Mouse (Mus musculus) forebrain, postnatal 0 days (tissue): Measurements from ENCODE around the gene Evl. TPM values are rescaled to one million over a fixed set of nuclear protein-coding genes. Genes with fewer than 3 reads are reported as not detected.

Experiments used
- ATAC-seq: fragments of 200-750 bp; cut with Nextera tagmentation; 2 replicates; pipeline ENCODE4 v1.8.0; 2017; ENCODE audit warnings: mild to moderate bottlenecking, moderate library complexity
- DNase-seq: peaks from one replicate; pipeline ENCODE4 v3.0.0-alpha.2; 2015
- H3K27ac ChIP-seq: fragments of 300-500 bp; sonication (generic); 2 replicates; pipeline ENCODE4 v1.5.1; 2014; ENCODE audit warnings: low read depth, mild to moderate bottlenecking, antibody characterized with exemption, low read length, moderate library complexity, mixed read lengths
- H3K27me3 ChIP-seq: fragments of 300-500 bp; sonication (generic); 2 replicates; pipeline ENCODE4 v1.6.1; 2014; ENCODE audit warnings: mild to moderate bottlenecking, low read length, mixed read lengths; ENCODE audit not compliant: insufficient read depth
- H3K36me3 ChIP-seq: fragments of 300-500 bp; sonication (generic); 2 replicates; pipeline ENCODE4 v1.6.1; 2014; ENCODE audit warnings: mild to moderate bottlenecking, moderate library complexity; ENCODE audit not compliant: insufficient read depth
- H3K4me1 ChIP-seq: fragments of 300-500 bp; sonication (generic); 2 replicates; pipeline ENCODE4 v1.6.1; 2014; ENCODE audit warnings: antibody characterized with exemption; ENCODE audit not compliant: insufficient read depth
- H3K4me2 ChIP-seq: fragments of 300-500 bp; sonication (generic); 2 replicates; pipeline ENCODE4 v1.6.1; 2014; ENCODE audit warnings: low read depth, mild to moderate bottlenecking, moderate library complexity
- H3K4me3 ChIP-seq: fragments of 300-500 bp; sonication (generic); 2 replicates; pipeline ENCODE4 v1.5.1; 2014; ENCODE audit warnings: low read depth, low read length, mixed read lengths
- H3K9ac ChIP-seq: fragments of 300-500 bp; sonication (generic); 2 replicates; pipeline ENCODE4 v1.6.1; 2014; ENCODE audit warnings: mild to moderate bottlenecking
- H3K9me3 ChIP-seq: fragments of 300-500 bp; sonication (generic); 2 replicates; pipeline ENCODE4 v1.6.1; 2016; ENCODE audit warnings: low read length
- CTCF ChIP-seq: sonication (generic); IDR thresholded peaks from 2 replicates; pipeline ENCODE4 v1.5.1; 2016; ENCODE audit warnings: antibody characterized with exemption, control low read depth, low read depth
- WGBS: fragments of 180-500 bp; shearing (Covaris S2); extraction: QIAGEN DNeasy Blood & Tissue Kit; methylation state at CpG from one replicate; pipeline ENCODE4 v1.1.7; 2014; 5-methylcytosine and 5-hydroxymethylcytosine counted together
- polyA plus RNA-seq: library from polyadenylated mRNA; unstranded; fragments of >200 nt; fragmentation: Nextera tagmentation; extraction: Ambion mirVana; gene quantifications from 2 replicates; pipeline ENCODE4 v1.2.1, GENCODE M21; 2015
- total RNA-seq: library from RNA; depleted of rRNA; stranded (reverse); fragments of >200 nt; gene quantifications from 2 replicates; pipeline ENCODE4 v1.2.3, GENCODE M21; 2014

The Evl gene
- total and polyA plus RNA-seq, 2 experiments from 2014 or later, result 183 to 260 TPM

DNA sequence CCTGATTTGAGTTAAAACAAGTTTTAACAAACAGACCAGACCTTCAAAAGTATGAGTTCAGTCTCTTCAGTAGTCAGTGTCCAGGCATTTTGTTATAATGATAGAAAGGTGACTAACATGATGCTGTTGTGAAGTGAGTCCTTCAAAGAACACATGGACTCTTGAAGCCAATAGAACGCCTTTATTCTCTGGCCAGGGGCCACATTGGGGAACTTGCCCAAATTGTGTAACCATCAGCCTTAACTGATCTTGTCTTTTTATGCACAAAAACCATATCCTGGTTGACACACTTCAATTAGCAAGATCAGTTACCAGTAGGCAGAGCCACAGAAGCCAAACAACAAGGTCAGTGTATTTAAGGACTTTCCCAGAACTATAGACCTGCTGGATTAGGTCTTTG is 75.0 kb downstream of the Evl start:
- ATAC-seq (no peak), DNase-seq (no peak)
- H3K4me3 ChIP-seq, result no peak overlapping the region
- TF ChIP-seq CTCF, result no peak
- H3K4me1 ChIP-seq, result 0 out of 2 replicates have a peak, but pooled peaks cover 6% of the 10 kb centered on the region
- H3K36me3 ChIP-seq, result no peaks in the 10 kb centered on the region
- H3K27me3 ChIP-seq, result no peaks in the 10 kb centered on the region
- H3K9ac ChIP-seq, result no peak overlapping the region
- 97% methylated on average over 1 of the region's 1 CpGs for WGBS
- H3K9me3 ChIP-seq, result no peaks in the 10 kb centered on the region
- H3K27ac ChIP-seq, result no peak overlapping the region
- H3K4me2 ChIP-seq, result no peak overlapping the region

DNA sequence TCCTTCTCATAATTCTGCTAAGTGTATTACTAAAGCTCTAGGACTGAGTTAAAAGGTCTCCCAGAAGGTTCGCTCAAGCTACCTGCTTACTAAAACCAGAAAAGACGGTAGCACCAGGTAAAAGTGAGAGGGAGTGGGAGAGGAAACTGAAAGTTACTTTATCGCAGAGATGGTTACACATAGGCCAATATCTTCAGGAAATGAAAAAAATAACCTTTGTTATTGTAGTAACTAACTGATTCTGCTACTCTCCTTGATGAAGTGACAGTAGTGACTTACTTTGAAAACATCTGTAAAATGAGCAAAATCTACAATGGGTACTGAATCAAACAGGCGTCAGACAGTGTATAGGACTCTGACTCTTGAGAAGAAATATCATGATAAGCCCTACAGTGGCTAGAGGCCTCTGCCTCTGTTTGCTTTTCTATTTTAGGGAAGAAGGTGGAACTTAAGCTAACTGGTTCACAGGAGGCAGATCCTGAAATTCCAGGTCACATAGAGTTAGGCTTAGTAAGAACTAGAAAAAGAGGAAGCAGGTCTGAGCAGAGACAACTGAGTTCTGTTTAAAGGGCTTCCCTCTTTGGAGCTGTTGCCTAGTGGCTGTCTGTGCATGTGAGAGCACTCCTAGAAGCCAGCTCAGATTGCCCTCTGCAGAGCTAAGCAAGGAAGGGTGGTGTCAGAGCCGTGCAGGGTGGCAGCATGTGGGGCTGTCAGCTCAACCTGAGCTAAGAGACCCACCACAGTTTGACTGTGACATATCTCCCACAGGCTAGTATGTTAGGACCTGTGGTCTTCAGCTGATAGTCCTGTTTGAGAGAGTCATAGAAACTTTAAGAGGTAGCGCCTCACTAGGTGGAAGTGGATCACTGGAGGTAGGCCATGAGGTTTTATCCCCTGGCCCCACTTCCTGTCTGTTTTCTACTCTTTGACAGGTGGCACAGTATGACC is 76.5 kb downstream of the Evl start:
- DNase-seq, result no peak

DNA sequence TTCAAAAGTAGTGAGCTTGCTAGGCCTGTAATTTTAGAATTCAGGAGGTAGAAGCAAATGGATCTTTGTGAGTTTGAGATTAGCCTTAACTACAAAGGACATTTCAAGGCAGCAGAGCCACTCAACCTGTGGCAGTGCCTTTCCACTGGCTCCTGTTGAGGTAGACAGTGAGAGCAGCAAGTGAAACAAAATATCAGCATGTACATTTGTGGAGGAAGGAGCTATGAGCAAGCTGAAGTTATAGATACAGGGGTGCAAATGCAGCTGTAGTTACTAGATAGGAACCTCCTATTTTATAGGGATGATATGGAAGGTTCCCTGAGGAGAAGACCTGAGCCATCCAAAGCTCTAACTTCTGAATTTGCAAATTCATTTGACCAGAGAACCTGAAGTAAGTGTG is 78.0 kb downstream of the Evl start:
- Histone ChIP-seq H3K27ac (no peak overlapping the region), H3K4me1 (no peaks in the 10 kb centered on the region), H3K4me3 (no peak overlapping the region), H3K27me3 (no peaks in the 10 kb centered on the region), H3K4me2 (no peak overlapping the region), H3K36me3 (no peaks in the 10 kb centered on the region), H3K9ac (no peak overlapping the region), H3K9me3 (no peaks in the 10 kb centered on the region)
- no peak for ATAC-seq
- no peak for TF ChIP-seq CTCF
- DNase-seq, result no peak

More for the DNA sequence above, 76.5 kb downstream of the Evl start:
- H3K4me1 ChIP-seq, result no peaks in the 10 kb centered on the region
- no peak overlapping the region for H3K9ac ChIP-seq
- H3K36me3 ChIP-seq, result no peaks in the 10 kb centered on the region
- no peaks in the 10 kb centered on the region for H3K27me3 ChIP-seq
- H3K4me2 ChIP-seq, result no peak overlapping the region
- WGBS, result 91% methylated on average over 6 of the region's 6 CpGs
- H3K4me3 ChIP-seq, result no peak overlapping the region
- ATAC-seq, result no peak
- no peak overlapping the region for H3K27ac ChIP-seq
- H3K9me3 ChIP-seq, result no peaks in the 10 kb centered on the region
- no peak for TF ChIP-seq CTCF

DNA sequence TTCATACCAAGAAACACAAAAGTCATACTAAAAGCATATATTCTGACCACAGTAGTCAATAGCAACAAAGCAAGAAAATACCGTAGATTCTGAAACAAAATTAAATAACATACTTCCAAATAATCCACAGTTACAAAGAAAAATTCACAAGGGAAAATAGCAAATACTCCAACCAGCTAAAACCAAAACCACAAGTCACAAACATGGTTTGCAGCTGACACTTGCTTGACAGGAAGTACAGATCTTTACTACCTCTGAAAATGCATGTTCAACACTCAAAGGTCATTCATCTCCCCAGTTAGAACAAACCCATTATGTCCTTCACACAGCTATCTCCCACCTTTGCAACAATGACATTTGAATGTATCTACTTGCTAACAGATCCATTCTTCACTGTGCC is 79.5 kb downstream of the Evl start:
- no peaks in the 10 kb centered on the region for H3K9me3 ChIP-seq
- TF ChIP-seq CTCF, result no peak
- DNase-seq (no peak), ATAC-seq (no peak)
- H3K4me1 ChIP-seq, result no peaks in the 10 kb centered on the region
- H3K27ac ChIP-seq, result no peak overlapping the region
- no peaks in the 10 kb centered on the region for H3K36me3 ChIP-seq
- H3K4me2 ChIP-seq, result no peak overlapping the region
- H3K27me3 ChIP-seq, result no peaks in the 10 kb centered on the region
- WGBS, result 95% methylated on average over 1 of the region's 1 CpGs
- no peak overlapping the region for H3K4me3 ChIP-seq
- H3K9ac ChIP-seq, result no peak overlapping the region

DNA sequence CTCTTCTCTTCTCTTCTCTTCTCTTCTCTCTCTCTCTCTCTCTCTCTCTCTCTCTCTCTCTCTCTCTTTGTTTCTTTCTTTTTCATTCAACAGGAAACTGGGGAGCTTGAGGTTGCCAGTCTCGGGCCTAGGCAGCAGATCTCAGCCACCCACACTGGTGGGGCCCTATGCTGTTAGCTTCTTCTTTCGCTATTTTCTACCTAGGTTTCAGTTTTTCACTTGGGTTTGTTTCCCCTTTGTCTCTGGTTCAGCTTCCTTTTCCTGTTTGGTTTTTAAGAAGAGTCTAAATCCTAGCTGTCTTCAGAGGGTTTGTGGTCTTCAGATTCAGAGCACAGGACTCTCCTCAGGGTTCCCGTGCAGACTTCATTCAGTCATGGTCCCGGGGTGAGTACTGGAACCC is 81.0 kb downstream of the Evl start:
- Histone ChIP-seq H3K4me3 (no peak overlapping the region), H3K4me2 (no peak overlapping the region), H3K27me3 (no peaks in the 10 kb centered on the region), H3K36me3 (no peaks in the 10 kb centered on the region), H3K27ac (no peak overlapping the region), H3K9ac (no peak overlapping the region), H3K4me1 (no peaks in the 10 kb centered on the region), H3K9me3 (no peaks in the 10 kb centered on the region)
- no peak for ATAC-seq
- TF ChIP-seq CTCF, result no peak
- no peak for DNase-seq
- WGBS, result 90% methylated on average over 4 of the region's 4 CpGs

DNA sequence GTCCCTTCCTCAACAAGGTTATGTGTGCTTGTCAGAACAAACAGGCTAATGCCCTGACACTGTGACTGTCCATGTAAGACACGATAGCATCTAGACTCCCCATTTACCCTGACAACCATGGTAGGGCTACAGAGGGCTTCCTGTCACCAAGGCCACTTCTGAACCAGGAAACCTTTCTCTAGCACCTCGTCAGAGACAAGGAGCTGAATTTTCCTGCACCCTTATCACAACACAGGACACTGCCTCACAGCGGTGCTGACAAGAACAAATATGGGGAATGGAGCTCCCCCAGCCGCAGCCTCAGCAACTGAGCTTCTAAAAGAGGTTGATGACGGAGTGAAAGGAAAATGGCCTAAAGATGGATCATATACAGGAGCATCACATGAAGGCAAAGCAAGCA is 82.9 kb downstream of the Evl start:
- ATAC-seq, result no peak
- no peak overlapping the region for H3K27ac ChIP-seq
- 89% methylated on average over 5 of the region's 5 CpGs for WGBS

DNA sequence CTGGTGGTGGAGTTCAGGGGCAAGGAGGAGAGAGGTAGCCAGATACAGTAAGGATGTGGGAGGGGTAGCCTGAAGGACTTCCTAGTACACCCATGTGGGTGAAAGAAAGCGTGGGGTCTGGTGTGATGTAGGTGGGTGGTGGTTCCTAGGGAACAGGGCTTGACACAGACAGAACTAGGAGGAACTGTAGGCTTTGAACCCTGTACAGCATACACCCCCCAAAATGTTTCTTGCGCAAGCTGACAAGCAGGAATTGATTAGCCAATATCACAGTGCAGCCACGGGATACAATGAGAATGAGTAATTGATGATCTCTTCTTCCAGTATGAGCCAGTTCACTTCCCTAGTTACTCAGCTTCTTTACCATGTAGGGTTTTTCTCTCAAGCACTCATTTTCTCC is 84.6 kb downstream of the Evl start:
- DNase-seq (no peak), ATAC-seq (no peak)
- no peaks in the 10 kb centered on the region for H3K4me1 ChIP-seq
- no peak overlapping the region for H3K27ac ChIP-seq
- no peak for TF ChIP-seq CTCF
- no peaks in the 10 kb centered on the region for H3K27me3 ChIP-seq
- H3K4me3 ChIP-seq, result no peak overlapping the region
- no peaks in the 10 kb centered on the region for H3K9me3 ChIP-seq
- 93% methylated on average over 3 of the region's 3 CpGs for WGBS
- no peak overlapping the region for H3K4me2 ChIP-seq
- no peak overlapping the region for H3K9ac ChIP-seq
- H3K36me3 ChIP-seq, result no peaks in the 10 kb centered on the region

More for the DNA sequence above, 82.9 kb downstream of the Evl start:
- H3K9ac ChIP-seq, result no peak overlapping the region
- no peaks in the 10 kb centered on the region for H3K36me3 ChIP-seq
- no peaks in the 10 kb centered on the region for H3K9me3 ChIP-seq
- no peaks in the 10 kb centered on the region for H3K27me3 ChIP-seq
- no peak for TF ChIP-seq CTCF
- H3K4me2 ChIP-seq, result no peak overlapping the region
- no peak for DNase-seq
- no peak overlapping the region for H3K4me3 ChIP-seq
- H3K4me1 ChIP-seq, result no peaks in the 10 kb centered on the region
